Mouse (Mus musculus): ENCODE results near the gene Ube2h.

- TF ChIP-seq POLR2A (IDR thresholded peaks at IDR 0.05; ENCODE audit: low read depth, low read length) (no peak), CTCF (IDR thresholded peaks at IDR 0.05; ENCODE audit: borderline replicate concordance, insufficient read depth, low read length) (no peak)
These were observed 131.4 kb downstream of the Ube2h start for GRCm38 (mm10) chr6:30172820-30173550.

All from embryonic fibroblast, embryonic 13.5 days (primary cell).